Mouse (Mus musculus) erythroblast, adult 5-6 weeks (primary cell): Measurements from ENCODE around the gene Pak3. TPM values are rescaled to one million over a fixed set of nuclear protein-coding genes. Genes with fewer than 3 reads are reported as not detected.
"Not testable (repeated sequence)": the region's sequence is repeated elsewhere in the genome, so short reads cannot be mapped to it uniquely, and the experiment has no call there.

ENCODE experiments used
- ATAC-seq: replicated peaks from 2 replicates; pipeline ENCODE4 v1.8.0; 2016; ENCODE audit warnings: moderate number of reproducible peaks, mild to moderate bottlenecking, moderate TSS enrichment, inconsistent platforms; ENCODE audit not compliant: poor library complexity, low FRiP score, severe bottlenecking
- total RNA-seq, 2 experiments: library from RNA; stranded (forward) in 1 of 2; stranded (reverse) in 1 of 2; fragments of 150-400 nt in 1 of 2; fragments of 200-764, 138-1000 nt in 1 of 2; gene quantifications; 2 replicates each; pipeline versions ENCODE4 v1.2.3 to v1.2.4; 2015 to 2017; ENCODE audit warnings: low replicate concordance in 2 of 2

Gene Pak3
- total RNA-seq (2015; ENCODE audit: low replicate concordance) (not detected in 2 replicates), total RNA-seq (2017; ENCODE audit: low replicate concordance) (0.34 TPM in 1 of 2 replicates, not detected in the other)

GRCm38 (mm10) chrX:143518168-143518901 lies at the start of gene Pak3:
Pak3 (plus strand) TSS chrX:143518591.
- no peak for ATAC-seq

- ATAC-seq, result peak; percentile 100
Measured at GRCm38 (mm10) chrX:143482866-143483265, 35.5 kb upstream of the Pak3 start.

GRCm38 (mm10) chrX:143501053-143501695 lies 17.2 kb upstream of the Pak3 start:
- no peak for ATAC-seq

GRCm38 (mm10) chrX:143501776-143502365 lies 16.5 kb upstream of the Pak3 start:
- no peak for ATAC-seq

- no peak for ATAC-seq
Measured at GRCm38 (mm10) chrX:143518917-143519316, 526 bp downstream of the Pak3 start.

- ATAC-seq, result not testable (repeated sequence)
Measured at GRCm38 (mm10) chrX:143519454-143519853, 1.1 kb downstream of the Pak3 start.

- no peak for ATAC-seq
Measured at GRCm38 (mm10) chrX:143520195-143520594, 1.8 kb downstream of the Pak3 start.

GRCm38 (mm10) chrX:143532331-143532730 lies 13.9 kb downstream of the Pak3 start:
- ATAC-seq, result no peak

- no peak for ATAC-seq
Measured at GRCm38 (mm10) chrX:143533574-143533973, 15.2 kb downstream of the Pak3 start.

GRCm38 (mm10) chrX:143542756-143543155 lies 24.4 kb downstream of the Pak3 start:
- ATAC-seq, result no peak

- ATAC-seq, result no peak
Measured at GRCm38 (mm10) chrX:143543186-143543793, 24.9 kb downstream of the Pak3 start.

GRCm38 (mm10) chrX:143573691-143574090 lies 55.3 kb downstream of the Pak3 start:
- no peak for ATAC-seq

GRCm38 (mm10) chrX:143579925-143580324 lies 61.5 kb downstream of the Pak3 start:
- no peak for ATAC-seq

GRCm38 (mm10) chrX:143580458-143580959 lies 62.1 kb downstream of the Pak3 start:
- no peak for ATAC-seq

GRCm38 (mm10) chrX:143606877-143607449 lies 88.6 kb downstream of the Pak3 start:
- ATAC-seq, result no peak

GRCm38 (mm10) chrX:143618734-143619133 lies 100.3 kb downstream of the Pak3 start:
- no peak for ATAC-seq

GRCm38 (mm10) chrX:143627767-143628166 lies 109.4 kb downstream of the Pak3 start:
- ATAC-seq, result no peak

GRCm38 (mm10) chrX:143643936-143644335 lies 125.5 kb downstream of the Pak3 start:
- ATAC-seq, result no peak

GRCm38 (mm10) chrX:143644807-143645206 lies 126.4 kb downstream of the Pak3 start:
- ATAC-seq, result no peak
